Mouse (Mus musculus) urinary bladder, postnatal 36 days (tissue): ENCODE results near the gene Necab2.
A peak's percentile ranks its signal among the peaks of the same experiment; 100 is the strongest.

ENCODE experiments used
- DNase-seq, 2 experiments: peaks; one replicate each; pipeline ENCODE4 v3.0.0; 2022; ENCODE audit warnings: low spot score in 2 of 2, mixed read lengths in 1 of 2

The Necab2 gene

DNA sequence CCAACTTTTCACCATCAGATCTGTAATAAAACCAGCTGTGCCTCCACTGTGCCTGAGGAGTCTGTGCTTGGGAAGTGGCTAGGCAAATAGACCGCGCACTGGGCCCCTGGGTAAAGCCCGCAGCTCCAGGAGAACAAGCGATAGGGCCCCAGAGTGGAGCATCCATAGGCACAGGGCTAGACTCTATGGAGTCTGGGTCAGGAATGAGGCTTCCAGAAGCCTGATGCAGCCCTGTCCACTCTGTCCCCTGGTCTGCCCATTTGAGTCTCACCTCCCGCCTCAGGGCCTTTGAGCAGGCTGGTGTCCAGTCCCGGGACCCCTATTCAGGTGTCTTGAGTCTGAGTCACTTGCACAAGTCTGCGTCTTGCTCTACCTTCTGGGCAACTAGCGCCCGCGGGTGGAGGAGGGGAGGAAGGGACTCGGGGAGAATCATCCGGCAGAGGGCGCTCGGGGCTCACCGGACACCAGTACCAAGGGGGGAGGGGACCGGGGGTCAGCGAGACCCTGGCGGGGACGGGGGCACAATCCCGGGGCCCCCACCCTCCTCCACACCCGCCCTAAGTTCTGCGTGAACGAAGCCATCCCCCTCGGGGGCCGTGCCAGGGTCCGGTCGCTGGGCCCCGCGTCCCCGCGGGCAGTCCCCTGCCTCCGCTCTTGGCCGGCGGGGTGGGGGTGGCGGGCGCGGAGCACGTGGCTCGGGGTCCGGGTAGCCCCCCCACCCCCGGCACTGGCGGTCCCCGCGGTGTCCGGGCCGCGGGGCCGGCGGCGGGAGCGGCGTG, at the start of gene Necab2:
TSS of gene Necab2 (plus strand) at position 509 of the 779 bp plus-strand sequence.
- DNase-seq: peak; percentile 74 to 77

DNA sequence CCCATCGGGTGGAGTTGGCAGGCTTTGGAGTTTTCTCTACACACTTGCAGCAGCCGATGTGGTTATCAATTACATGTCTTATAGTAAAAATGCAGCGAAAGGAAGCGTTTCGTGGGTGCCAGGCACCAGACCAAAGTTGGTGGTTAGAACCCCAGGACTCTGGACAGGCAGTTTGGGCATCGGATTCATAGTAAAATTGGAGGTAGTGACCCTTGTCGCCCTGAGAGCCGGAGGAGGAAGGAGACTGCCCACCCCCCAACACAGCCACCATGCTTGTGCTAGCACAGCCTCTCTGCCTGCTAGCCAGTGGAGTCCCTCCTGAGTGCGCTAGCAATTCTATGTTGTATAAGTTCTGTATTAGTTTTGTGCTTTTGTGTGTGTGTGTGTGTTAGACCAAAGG, 48.0 kb upstream of the Necab2 start:
- no peak for DNase-seq

DNA sequence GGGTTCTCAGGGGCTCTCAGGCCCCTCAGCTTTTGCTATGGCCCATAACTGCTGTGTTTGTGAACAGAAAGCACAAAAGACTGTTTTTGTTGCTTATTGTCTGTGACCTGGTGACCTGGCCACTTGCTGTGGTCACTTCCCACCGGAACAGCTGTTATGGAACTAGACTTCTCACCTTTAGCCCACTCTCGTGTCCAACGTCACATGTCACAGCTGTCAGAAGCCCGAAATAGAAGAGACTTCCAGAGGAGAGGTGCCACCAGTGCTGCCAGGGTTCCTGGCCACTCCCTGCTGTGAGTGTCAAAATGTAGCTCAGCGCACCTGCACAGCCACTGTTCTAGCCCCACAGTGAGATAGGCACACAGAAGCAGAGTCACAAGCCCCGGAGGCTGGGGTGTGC, 47.3 kb upstream of the Necab2 start:
- no peak for DNase-seq

DNA sequence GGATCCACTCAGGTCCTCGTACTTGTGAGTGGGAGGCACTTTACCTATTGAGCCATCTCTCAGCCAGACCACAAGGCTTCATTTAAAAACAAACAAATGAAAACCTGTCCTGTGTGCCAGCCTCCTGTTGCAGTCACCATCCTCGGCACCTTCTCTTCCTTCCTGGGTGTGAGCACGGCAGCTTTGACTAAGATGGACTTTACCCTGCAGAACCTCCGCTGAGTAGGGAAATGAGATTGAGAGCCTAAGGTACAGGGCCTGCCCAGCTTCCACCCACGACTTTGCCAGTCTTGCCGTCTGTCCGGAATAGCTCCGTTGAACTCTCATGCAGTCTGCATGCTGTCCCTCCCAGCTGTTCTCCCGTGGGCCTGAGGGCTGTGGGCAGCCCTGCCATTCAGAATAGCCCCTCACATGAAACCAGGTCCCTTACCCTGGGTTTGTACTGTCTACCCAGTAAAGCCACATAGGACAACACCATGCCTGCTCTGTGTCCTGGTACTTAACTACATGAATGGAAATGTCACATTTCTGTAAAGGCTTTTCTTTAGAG, 46.3 kb upstream of the Necab2 start:
- DNase-seq: no peak

DNA sequence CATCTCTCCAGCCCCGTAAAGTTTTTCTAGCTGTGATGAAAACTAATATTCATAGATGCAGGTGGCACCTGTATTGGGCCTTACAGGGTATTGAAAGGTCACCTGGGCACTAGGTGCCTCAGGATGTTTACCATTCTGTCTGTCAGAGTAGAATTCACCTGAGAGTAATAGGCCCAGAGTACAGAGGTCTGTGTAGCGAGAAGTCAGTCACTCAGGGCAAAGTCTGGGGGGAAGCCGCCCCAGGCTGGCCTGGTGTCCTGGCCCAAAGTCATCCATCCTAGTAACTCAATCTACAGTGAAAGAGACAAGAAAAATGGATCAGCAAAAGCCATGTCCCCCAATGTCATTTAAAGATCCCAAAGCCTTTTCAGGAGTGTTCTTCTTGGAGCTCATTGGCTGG, 45.6 kb upstream of the Necab2 start:
- no peak for DNase-seq

DNA sequence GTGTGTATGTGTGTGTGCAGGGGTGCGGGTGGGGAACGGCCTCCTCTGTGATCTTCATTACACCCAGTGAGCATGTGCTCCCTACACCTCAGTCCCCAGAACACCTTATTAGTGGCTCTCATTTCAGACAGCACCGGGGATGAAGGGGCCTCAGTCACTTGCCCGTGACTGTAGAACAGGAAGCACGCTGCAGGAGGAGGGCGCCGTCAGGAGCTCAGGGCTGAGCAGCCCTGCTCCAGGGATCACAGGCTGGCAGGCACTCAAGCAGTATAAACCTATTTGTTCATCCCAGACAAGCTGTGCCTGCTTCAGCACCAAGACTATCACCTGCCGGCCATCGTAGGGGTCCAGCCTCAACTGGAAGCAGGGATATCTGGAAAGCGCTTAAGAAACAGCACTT, 42.6 kb upstream of the Necab2 start:
- no peak for DNase-seq

DNA sequence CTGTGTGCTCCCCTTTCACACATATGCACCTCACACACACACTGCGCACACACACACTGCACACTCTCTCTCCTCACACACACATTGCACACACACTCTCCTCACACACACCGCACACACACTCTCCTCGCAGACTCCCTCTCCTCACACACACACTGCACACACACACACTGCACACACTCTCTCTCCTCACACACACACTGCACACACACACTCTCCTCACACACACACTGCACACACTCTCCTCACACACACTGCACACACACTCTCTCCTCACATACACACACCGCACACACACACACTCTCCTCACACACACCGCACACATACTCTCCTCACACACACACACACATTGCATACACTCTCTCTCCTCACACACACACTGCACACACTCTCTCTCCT, 41.9 kb upstream of the Necab2 start:
- DNase-seq: no peak

DNA sequence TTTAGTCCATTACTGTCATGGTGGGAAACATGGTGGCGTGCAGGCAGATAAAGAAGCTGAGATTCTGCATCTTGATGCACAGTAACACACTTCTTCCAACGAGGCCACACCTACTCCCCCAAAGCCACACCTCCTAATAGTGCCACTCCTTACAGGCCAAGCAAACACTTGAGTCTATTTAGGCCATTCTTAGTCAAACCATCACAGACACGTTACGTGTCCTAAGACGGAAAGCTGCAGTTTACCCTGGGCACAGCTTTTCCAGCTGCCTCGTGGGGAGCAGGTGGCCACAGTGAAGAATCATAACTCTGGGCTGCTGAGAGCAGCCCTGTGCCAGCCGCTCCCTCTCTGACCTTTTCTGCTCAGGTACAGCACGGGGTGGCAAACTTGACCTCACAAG, 38.2 kb upstream of the Necab2 start:
- no peak for DNase-seq

DNA sequence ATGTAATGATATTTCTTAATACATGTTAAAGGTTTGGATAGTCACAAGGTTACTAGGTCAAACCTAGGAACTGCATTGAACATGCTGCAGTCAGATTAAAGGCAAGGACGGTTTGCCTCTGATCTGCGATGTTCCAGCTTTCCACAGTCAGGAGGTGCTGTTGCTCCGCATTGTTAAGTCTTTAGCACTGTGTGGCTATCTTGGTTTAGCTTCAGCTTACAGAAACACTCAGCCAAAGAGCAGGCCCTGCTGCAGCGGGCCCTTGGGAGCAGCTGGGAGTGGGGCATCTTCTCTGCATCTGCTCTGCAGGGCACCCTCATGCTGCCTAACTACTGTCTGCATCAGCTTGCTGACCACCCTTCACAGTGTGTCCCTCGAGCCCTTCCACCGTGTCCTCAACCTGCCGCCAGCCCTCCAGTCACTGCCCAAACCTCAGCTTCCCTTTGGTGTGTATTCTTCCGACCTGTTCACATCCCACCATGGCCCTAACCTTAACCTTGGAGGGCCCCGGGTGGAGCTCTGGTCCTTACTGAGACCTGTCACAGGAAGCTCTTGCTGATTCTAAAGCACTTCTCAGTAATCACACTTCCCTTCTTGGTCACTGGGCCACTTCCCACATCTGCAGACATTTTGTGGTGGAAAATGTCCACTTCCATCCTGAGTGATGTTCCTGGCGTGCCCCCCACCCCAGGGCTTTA, 34.3 kb upstream of the Necab2 start:
- no peak for DNase-seq

DNA sequence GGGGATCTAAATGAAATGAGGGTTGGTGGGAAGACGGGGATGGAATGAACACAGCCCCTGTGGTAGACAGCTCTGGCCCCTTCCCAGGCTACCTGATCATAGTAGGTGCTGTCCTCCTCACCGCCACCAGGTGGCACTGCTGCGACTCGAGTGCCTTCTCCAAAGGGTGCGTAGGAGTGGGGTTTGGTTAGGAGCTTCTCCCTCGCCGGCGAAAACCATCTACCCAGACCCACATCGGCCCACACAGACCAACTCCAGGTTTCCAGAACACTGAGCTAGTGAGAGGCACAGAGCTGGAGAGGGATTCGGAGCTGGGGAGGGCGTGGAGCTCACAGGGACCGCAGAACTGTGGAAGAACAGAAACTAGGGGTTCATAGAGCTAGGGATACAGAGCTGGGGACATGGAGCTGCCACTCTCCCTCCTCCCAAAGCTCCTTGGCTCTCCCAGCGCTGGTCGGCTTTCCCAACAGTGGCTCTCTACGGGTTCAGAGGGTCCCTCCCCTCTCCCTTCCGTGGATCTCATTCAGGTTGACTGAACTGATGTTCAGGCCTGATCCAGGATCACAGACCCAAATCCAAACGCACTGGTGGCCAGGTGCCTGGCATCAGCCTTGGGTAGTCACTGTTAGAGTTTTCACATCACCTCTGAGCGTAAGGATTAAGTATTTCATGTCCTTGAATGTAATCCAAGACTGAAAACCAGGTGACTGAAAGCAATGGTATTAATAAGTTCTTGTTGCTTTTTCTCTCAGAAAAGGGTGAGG, 33.6 kb upstream of the Necab2 start:
- DNase-seq: peak; percentile 68 to 70

DNA sequence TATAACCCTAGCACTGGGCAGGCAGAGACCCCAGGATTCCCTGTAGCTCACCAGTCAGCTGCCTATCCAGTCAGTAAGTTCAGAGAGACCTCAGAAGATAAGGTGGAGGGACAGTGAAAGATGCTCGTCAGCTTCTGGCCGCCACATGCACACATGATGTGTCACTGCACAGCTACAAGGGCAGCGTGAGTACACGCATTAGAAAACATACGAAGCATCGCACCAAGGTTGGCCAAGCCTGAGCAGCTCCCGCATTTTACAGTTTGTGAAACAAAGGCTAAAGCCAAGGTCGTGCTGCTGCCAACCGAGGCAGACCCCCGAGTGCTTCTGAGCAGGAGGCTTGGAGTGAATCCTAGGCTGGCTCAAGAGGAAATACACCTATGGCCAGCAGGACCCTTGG, 32.9 kb upstream of the Necab2 start:
- no peak for DNase-seq

DNA sequence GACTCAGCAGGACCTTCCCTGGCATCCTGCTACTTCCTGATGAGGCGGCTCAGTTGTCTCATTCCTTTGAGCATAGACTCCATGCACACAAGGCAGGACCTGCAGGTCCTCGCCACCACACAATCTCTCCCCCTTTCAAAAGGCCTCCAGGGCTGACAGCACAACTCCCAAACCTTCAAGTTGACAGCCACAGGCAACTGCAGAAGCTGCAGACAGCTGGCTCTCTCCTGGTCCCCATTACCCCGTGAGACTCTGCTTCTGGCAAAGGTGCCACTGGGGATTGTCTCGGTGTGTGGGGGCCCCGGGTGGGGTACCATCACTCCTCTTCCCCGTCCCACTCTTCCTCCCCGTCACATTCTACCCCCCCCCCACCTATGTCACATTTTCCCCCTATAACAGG, 26.2 kb upstream of the Necab2 start:
- no peak for DNase-seq

DNA sequence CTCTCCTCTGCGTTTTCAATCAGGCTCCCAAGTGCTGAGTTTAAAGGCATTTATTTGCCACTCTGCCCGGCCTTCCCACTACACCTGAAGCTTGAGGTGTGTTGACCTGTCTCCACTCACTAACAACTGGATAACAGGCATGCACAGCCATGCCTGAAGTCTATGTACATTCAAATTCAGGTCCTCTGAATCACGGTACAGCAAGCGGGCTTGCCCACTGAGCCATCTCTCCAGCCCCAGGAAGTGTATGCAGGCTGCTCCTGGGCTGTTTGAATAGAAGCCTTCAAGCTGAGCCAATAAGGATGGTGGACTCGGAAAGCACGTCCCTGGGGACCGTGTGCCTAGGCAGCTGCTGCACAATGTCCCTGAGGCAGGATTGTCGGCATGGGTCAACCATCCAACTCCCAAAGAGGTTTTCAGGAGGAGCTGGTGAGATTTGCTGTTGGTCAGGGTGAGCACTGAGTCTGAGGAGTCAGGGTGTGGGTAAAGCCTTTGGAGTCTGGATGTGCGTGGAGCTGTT, 24.9 kb upstream of the Necab2 start:
- DNase-seq: peak in 1 of 2 experiments; percentile 52

DNA sequence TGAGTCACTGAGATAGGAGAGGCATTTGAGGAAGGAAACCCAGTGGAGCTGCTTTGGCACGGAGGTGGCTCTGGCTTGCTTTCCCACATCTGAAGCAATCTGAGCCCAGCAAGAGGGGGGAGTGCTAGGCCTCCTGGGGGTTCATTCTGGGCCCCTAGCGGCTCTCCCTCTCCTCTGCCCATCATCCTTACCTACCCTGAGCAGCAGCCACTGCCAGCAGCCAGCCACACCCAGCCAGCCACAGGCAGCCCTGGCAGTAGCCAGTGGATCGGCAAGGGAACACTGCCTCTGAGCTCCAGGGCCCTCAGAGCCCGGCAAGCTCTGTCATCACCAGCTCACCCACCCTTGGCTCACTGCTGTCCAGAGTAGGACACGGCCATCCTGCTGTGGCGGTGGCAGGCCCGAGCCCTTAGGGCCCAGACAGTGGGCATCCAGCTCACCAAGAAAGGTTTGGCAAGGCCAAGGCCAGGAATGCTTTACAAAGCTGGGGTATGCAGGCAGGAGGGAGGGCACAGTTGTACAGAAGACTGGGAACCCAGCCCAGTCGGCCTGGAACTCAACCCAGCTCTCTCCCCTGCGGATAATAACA, 24.3 kb upstream of the Necab2 start:
- peak in 1 of 2 experiments; percentile 66 for DNase-seq

DNA sequence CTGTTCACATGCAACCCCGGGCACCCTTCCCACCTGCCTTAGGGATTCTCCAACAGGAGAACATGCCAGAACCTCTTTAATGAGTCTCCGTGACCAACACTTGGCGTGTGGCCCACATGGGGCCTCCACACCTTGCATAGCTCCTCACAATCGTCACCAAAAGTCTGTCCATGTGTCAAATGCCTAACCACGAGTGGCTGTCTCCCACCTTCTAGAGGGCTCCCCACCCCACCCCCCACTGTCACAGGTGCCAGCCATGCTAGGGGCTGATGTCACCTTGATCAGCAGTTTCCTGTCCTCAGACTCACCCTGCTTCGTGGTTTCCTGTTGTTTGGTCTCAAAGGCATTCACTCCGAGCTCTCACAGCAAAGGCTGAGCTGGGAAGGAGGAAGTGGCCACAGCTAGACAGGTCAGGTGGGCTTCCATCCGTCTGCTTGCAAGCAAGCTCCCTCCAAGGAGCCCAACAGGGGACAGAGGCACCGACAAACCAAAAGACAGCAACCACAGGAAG, 22.8 kb upstream of the Necab2 start:
- no peak for DNase-seq

DNA sequence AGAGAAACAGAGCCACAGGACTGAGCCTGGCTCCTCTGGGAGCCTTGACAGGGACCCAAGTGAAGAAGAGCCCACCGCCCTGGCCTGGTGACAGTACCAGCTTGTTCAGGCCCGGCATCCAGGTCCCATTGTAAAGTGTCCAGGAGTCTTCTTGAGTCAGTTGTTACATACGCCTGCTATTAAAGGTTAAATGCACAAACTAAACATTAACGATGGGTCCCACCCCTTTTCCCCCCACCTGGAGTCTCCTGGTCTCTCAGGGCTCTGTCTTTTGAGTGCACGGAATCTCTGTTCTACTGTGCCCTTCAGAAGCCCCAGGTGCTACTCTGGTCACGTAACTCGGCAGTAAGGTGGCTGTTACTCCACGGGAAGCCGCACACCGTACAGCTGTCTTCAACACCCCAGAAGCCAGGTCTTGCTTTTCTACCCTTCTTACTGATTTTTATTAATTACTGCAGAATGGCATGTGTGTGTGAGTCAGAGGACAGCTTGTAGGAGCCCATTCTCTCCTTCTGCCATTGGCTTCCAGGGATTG, 22.3 kb upstream of the Necab2 start:
- DNase-seq: no peak

DNA sequence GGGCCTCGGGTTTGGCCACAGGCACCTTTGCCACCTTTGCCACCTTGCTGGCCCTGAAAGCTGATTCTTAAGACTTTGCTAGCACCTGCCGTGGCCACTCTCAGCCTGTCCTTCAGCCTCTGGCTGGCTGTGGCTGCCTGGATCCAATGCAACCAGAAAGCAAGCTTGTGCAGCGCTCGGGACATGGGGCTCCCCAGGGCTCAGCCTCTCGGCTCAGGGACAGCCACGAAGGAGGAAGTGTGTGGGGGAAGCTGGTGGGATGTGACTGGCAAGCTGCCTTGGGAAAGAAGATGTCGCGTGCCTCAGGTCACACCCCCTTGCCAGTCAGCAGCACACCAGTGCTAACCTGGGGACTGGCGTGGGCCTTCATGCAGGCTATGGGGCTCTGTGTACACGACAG, 21.8 kb upstream of the Necab2 start:
- DNase-seq: no peak

DNA sequence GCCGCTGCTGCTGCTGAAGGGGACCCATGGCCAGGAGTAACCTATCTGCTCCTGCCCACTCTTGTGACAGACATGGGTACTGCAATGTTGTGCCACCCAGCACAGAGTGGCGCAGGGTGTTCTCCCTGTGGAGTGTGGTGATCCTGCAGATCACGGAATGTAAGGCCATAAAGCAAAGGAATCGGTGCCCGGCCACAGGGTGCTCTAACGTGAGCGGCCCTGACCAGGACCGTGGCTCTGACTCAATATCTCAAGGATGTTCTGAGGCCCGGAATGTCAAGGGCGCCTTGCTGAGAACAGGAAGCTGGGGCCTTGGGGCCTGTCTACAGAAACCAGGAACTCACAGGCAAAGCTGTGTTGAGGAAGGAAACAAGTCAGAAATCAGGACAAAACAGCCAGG, 21.0 kb upstream of the Necab2 start:
- no peak for DNase-seq

DNA sequence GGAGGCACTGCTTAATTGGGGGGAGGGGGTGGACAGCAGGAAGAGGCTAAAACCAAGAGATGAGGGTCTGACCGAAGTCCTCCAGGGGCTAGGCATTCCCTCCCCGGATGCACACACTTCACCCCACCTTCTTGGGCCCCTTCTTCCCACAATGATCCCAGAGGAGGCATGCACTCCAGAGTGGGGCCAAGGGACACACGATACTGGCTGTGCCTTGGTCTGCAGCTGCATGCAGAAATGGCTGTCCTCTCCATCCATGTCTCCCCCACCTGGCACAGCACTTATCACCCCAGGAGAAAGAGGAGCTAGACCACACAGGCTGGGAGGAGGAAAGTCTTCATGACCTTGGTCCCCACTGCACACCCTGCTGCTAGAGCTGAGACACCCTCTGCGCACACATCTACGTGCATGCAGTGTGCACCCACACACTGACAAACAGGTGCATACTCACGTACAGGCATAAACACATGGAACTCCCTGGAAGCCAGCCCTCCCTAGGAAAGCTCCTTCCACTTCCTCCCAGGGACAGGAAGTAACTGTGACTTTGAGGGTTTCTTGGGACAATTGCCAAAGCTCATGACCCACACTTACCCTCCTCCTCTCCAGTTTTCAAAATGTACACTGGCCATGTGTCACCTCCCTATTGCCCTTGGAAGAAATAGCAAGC, 20.3 kb upstream of the Necab2 start:
- no peak for DNase-seq

DNA sequence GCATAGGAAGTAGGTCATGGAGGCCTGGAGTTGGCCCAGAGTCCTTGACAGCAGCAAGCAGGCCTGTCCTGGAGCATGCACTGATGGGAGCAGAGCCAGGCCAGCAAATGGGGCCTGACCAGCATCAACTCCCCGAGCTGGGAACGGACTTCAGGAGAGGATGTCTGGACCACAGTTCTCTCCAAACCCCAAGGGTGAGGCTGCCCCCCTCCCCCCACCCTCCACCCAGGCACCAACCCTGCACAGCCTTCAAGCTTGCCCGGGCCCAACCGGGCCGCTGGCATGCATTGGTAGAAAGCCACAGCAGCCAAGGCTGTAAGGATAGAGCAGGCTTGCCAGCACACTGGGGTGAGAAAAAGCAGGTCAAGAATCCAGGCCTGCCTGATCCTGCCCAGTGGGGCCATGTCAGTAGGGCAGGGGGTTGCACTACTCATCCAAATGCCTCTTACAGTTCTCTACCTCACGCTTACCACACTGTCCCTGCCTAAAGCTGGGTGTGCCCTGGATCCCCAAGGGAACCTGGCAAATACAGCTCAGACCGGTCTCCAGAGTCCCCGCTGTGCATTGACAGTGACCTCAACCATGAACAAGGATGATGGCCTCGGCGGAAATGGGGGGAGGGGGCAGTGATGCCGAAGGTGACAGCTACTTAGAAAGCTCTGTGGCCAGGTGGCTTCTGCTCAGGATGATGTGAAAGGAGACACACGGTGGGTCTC, 18.7 kb upstream of the Necab2 start:
- DNase-seq: peak; percentile 55 to 78
